Mouse (Mus musculus): Measurements from ENCODE around the gene Sh3pxd2a. TPM values are rescaled to one million over a fixed set of nuclear protein-coding genes. Genes with fewer than 3 reads are reported as not detected.
A peak's percentile ranks its signal among the peaks of the same experiment; 100 is the strongest.

The Sh3pxd2a gene
- total and polyA plus RNA-seq, 3 experiments, result 36.1 to 53.2 (median 52.3) TPM

DNA sequence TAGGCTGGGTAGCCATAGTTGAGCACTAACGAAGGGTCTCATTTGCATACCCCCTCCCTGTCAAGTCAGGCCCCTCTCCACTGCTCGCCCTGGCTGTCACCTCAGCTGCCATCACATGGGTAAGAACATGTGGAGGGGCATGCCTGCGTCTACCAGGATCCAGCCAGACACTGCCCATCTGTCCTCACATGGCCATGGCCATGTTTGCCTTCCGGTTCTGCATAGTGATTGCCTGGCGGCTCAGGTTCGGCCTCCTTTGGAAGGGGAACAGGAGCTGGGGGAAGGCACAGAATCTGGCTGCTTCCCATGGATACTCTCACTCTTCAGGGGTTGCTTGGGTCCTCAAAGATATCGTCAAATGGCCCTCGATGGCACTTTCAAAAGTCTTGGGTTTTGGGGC lies 233.5 kb downstream of the Sh3pxd2a start:
- H3K27ac ChIP-seq, result no peak overlapping the region
- no peak overlapping the region for H3K9ac ChIP-seq (ENCODE audit: low read depth, low read length)
- H3K79me2 ChIP-seq (replicated peaks; ENCODE audit: control insufficient read depth, insufficient read depth, low read length), result no peaks in the 10 kb centered on the region
- no peaks in the 10 kb centered on the region for H3K27me3 ChIP-seq (ENCODE audit: control insufficient read depth, insufficient read depth, low read length)
- peaks cover 5% of the 10 kb centered on the region for H3K4me1 ChIP-seq (ENCODE audit: control insufficient read depth, insufficient read depth, low read length)
- H3K36me3 ChIP-seq (ENCODE audit: control insufficient read depth, insufficient read depth, low read length), result no peaks in the 10 kb centered on the region
- TF ChIP-seq EP300 (IDR thresholded peaks at IDR 0.05; ENCODE audit: insufficient read depth, low read depth, low read length), result no peak
- TF ChIP-seq POLR2A (IDR thresholded peaks at IDR 0.05; ENCODE audit: insufficient read depth, low read depth, low read length), result no peak
- TF ChIP-seq CTCF (IDR thresholded peaks at IDR 0.05), result no peak
- 92% methylated on average over 8 of the region's 8 CpGs for WGBS
- no peak for DNase-seq
- H3K4me3 ChIP-seq, result no peak overlapping the region
- intact Hi-C loops (cut with DNase I), result no loop called here

DNA sequence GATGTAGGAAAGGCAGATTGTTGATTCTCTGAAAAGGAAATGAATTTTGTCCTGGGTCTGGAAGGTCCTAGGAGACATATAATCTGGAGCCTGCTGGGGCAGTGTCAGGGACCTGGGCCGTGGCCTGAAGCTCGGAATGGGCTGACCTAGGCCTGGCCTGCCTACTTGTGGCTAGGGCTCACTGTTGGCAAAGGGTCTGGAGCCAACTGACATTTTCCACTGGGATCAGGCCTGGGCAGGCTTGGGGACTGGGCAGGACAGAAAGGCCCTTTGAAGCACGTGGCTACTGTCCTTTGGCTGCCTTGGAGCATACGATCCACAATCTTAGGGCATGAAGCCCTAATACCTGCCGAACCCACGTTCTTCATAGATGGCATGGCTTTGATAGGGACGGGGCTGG lies 234.1 kb downstream of the Sh3pxd2a start:
- Histone ChIP-seq H3K79me2 (replicated peaks; ENCODE audit: control insufficient read depth, insufficient read depth, low read length) (no peaks in the 10 kb centered on the region), H3K36me3 (ENCODE audit: control insufficient read depth, insufficient read depth, low read length) (no peaks in the 10 kb centered on the region), H3K27me3 (ENCODE audit: control insufficient read depth, insufficient read depth, low read length) (no peaks in the 10 kb centered on the region), H3K4me1 (ENCODE audit: control insufficient read depth, insufficient read depth, low read length) (peaks cover 5% of the 10 kb centered on the region), H3K9ac (ENCODE audit: low read depth, low read length) (no peak overlapping the region), H3K4me3 (no peak overlapping the region), H3K27ac (no peak overlapping the region)
- TF ChIP-seq EP300 (IDR thresholded peaks at IDR 0.05; ENCODE audit: insufficient read depth, low read depth, low read length), result no peak
- no peak for TF ChIP-seq POLR2A (IDR thresholded peaks at IDR 0.05; ENCODE audit: insufficient read depth, low read depth, low read length)
- TF ChIP-seq CTCF (IDR thresholded peaks at IDR 0.05), result no peak
- intact Hi-C loops (cut with DNase I), result no loop called here
- no peak for DNase-seq
- WGBS, result 91% methylated on average over 7 of the region's 7 CpGs

DNA sequence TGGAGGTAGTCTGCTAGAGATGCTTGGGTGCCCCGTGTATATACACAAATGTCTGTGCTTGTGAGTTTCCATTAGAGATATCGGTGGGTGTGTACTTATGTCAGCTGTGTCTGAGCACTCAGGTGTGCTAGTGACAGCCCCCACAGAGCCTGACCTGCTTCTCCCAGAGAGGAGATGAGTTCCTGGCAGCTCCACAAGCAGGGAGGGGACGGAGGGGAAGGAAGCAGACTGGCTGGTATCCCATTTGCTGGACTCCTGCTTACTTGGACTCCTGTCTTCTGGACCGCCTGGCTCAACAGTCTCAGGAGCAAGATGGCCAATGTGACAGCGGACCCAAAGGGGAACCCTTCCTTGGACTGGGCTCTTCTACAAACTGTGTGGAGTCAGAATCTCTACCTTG lies 234.7 kb downstream of the Sh3pxd2a start:
- TF ChIP-seq EP300 (IDR thresholded peaks at IDR 0.05; ENCODE audit: insufficient read depth, low read depth, low read length) (no peak), CTCF (IDR thresholded peaks at IDR 0.05) (no peak), POLR2A (IDR thresholded peaks at IDR 0.05; ENCODE audit: insufficient read depth, low read depth, low read length) (no peak)
- 64% methylated on average over 5 of the region's 5 CpGs for WGBS
- H3K79me2 ChIP-seq (replicated peaks; ENCODE audit: control insufficient read depth, insufficient read depth, low read length), result no peaks in the 10 kb centered on the region

DNA sequence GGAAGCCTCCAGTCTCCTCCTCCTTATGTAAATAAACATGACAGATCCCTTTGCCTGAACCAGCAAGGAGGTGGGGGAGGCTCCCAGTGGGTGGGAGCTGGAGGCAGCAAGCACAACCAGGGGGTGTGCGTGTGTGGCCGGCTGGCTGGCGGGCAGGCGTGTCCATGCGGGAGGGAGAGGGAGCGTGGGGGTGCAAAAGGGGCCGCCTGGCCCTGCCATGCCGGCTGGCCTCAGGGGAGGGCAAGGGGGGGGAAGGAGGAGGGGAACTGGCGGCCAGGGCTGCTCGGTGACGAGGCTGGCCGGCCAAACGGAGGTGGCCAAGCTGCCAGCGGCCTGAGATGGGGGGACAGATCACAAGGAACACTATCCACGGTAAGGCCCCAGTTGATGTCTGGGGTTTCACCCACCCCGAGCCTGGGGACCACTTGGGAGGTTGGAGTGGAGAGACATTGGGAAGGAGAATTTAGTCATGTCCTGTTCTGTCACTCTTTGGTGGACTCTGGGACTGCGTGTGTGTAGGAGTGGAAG lies 235.4 kb downstream of the Sh3pxd2a start:
- no peaks in the 10 kb centered on the region for H3K79me2 ChIP-seq (replicated peaks; ENCODE audit: control insufficient read depth, insufficient read depth, low read length)
- peak overlapping the region; percentile 38; the same call in 1 of the 2 replicates for H3K27ac ChIP-seq
- peak overlapping the region; percentile 3 for H3K9ac ChIP-seq (ENCODE audit: low read depth, low read length)
- DNase-seq, result peak; percentile 64 to 77
- no peaks in the 10 kb centered on the region for H3K36me3 ChIP-seq (ENCODE audit: control insufficient read depth, insufficient read depth, low read length)
- peaks cover 5% of the 10 kb centered on the region for H3K4me1 ChIP-seq (ENCODE audit: control insufficient read depth, insufficient read depth, low read length)
- WGBS, result 3% methylated on average over 15 of the region's 17 CpGs
- TF ChIP-seq CTCF (IDR thresholded peaks at IDR 0.05) (no peak), EP300 (IDR thresholded peaks at IDR 0.05; ENCODE audit: insufficient read depth, low read depth, low read length) (no peak), POLR2A (IDR thresholded peaks at IDR 0.05; ENCODE audit: insufficient read depth, low read depth, low read length) (no peak)
- H3K27me3 ChIP-seq (ENCODE audit: control insufficient read depth, insufficient read depth, low read length), result no peaks in the 10 kb centered on the region
- peak overlapping the region; percentile 32; the same call in 1 of the 2 replicates for H3K4me3 ChIP-seq
- intact Hi-C loops (cut with DNase I), result no loop called here

More for the DNA sequence above, 234.7 kb downstream of the Sh3pxd2a start:
- H3K27me3 ChIP-seq (ENCODE audit: control insufficient read depth, insufficient read depth, low read length), result no peaks in the 10 kb centered on the region
- no peak overlapping the region for H3K27ac ChIP-seq
- peaks cover 5% of the 10 kb centered on the region for H3K4me1 ChIP-seq (ENCODE audit: control insufficient read depth, insufficient read depth, low read length)
- intact Hi-C loops (cut with DNase I), result no loop called here
- H3K4me3 ChIP-seq, result no peak overlapping the region
- DNase-seq, result no peak
- H3K9ac ChIP-seq (ENCODE audit: low read depth, low read length), result no peak overlapping the region
- no peaks in the 10 kb centered on the region for H3K36me3 ChIP-seq (ENCODE audit: control insufficient read depth, insufficient read depth, low read length)

DNA sequence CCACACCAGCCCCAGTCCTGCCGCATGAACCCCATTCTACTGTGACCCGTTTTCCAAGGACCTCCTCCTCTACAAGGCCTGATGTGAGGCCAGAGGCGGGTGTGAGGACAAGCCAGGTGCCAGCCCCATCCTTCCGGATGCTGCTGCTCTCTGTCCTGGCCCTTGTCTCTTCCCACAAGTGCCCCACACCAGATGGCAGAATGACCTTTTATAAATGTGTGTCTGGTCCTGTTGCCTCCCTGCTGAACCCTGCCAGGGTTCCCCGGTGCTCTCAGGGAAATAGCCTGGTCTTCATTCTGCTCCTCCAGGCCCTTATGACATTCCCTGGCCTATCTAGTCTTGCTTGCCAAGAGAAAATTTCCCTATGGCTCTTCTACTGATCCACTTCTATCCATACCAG lies 238.4 kb downstream of the Sh3pxd2a start:
- H3K27me3 ChIP-seq (ENCODE audit: control insufficient read depth, insufficient read depth, low read length), result no peaks in the 10 kb centered on the region
- intact Hi-C loops (cut with DNase I), result no loop called here
- peaks cover 5% of the 10 kb centered on the region for H3K4me1 ChIP-seq (ENCODE audit: control insufficient read depth, insufficient read depth, low read length)
- H3K36me3 ChIP-seq (ENCODE audit: control insufficient read depth, insufficient read depth, low read length), result no peaks in the 10 kb centered on the region
- H3K4me3 ChIP-seq, result no peak overlapping the region
- no peak overlapping the region for H3K27ac ChIP-seq
- no peak overlapping the region for H3K9ac ChIP-seq (ENCODE audit: low read depth, low read length)
- 89% methylated on average over 5 of the region's 5 CpGs for WGBS
- no peaks in the 10 kb centered on the region for H3K79me2 ChIP-seq (replicated peaks; ENCODE audit: control insufficient read depth, insufficient read depth, low read length)
- TF ChIP-seq POLR2A (IDR thresholded peaks at IDR 0.05; ENCODE audit: insufficient read depth, low read depth, low read length) (no peak), CTCF (IDR thresholded peaks at IDR 0.05) (no peak), EP300 (IDR thresholded peaks at IDR 0.05; ENCODE audit: insufficient read depth, low read depth, low read length) (no peak)
- DNase-seq, result no peak

DNA sequence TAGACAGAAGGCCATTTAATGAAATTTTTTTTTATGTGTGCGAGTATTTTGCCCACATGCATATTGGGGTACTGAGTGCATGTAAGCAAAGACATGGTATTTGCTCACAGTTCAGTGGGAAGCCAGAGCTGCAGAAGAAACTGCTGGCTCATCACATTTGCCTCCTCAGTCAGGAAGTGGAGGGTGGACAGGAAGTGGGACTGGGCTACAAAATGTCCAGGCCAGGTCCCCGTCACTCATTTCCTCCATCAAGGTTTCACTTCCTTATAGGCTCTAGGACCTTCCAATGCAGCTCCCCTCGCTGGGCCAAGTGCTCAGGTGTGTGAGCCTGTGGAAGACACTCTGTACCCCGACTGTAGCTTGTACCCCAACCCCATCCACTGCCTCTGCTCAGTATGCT lies 239.5 kb downstream of the Sh3pxd2a start:
- peak in 1 of 2 experiments; percentile 50 for DNase-seq
- no peak overlapping the region for H3K9ac ChIP-seq (ENCODE audit: low read depth, low read length)
- peaks cover 5% of the 10 kb centered on the region for H3K4me1 ChIP-seq (ENCODE audit: control insufficient read depth, insufficient read depth, low read length)
- no peaks in the 10 kb centered on the region for H3K27me3 ChIP-seq (ENCODE audit: control insufficient read depth, insufficient read depth, low read length)
- no peak overlapping the region for H3K4me3 ChIP-seq
- H3K79me2 ChIP-seq (replicated peaks; ENCODE audit: control insufficient read depth, insufficient read depth, low read length), result no peaks in the 10 kb centered on the region
- 61% methylated on average over 4 of the region's 4 CpGs for WGBS
- H3K36me3 ChIP-seq (ENCODE audit: control insufficient read depth, insufficient read depth, low read length), result no peaks in the 10 kb centered on the region
- no peak overlapping the region for H3K27ac ChIP-seq
- TF ChIP-seq EP300 (IDR thresholded peaks at IDR 0.05; ENCODE audit: insufficient read depth, low read depth, low read length), result 0 out of 2 replicates have a peak, but pooled peaks have one; percentile 33
- TF ChIP-seq CTCF (IDR thresholded peaks at IDR 0.05), result no peak
- TF ChIP-seq POLR2A (IDR thresholded peaks at IDR 0.05; ENCODE audit: insufficient read depth, low read depth, low read length), result no peak
- intact Hi-C loops (cut with DNase I), result no loop called here

Data from heart, adult 2 months (tissue).